Mouse (Mus musculus) left cerebral cortex, postnatal 4 days (tissue): Measurements from ENCODE around the gene A030003K21Rik. TPM values are rescaled to one million over a fixed set of nuclear protein-coding genes. Genes with fewer than 3 reads are reported as not detected.
"Not testable (repeated sequence)": the region's sequence is repeated elsewhere in the genome, so short reads cannot be mapped to it uniquely, and the experiment has no call there.

ENCODE experiments used
- DNase-seq: peaks from one replicate; pipeline ENCODE4 v3.0.0-alpha.2; 2022
- intact Hi-C: fragments of 180-260 bp; cut with DNase I; formaldehyde crosslinking; loops from one replicate; pipeline ENCODE4 v1.15.1; 2025
- total RNA-seq, 2 experiments: library from RNA; stranded (reverse); gene quantifications; 2 replicates each; pipeline ENCODE4 v1.2.3; 2021

The A030003K21Rik gene
- total RNA-seq, result not detected

- DNase-seq, intact Hi-C loops: not testable (repeated sequence)
These were observed at the start of gene A030003K21Rik for GRCm38 (mm10) chr1:82943295-82943694. Gene A030003K21Rik (minus strand): TSS chr1:82943388.

DNA sequence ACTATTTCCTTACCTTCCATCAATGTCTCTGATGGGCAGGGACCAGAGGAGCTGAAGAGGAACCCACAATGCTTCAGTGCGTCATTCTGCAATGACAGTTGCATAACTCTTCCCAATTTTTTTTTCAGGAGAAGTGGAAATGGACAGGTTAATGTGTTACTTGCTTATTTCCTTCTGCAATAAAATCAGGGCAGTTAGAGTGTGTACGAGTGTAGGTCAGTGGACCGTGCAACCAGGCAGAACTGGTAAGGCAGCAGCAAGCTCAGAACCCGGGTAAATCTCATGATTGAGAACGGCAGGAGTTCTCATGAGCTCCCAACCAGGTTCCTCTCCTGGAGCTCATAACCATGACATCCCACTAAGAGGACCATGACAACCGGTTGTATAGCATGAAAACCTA is 48.9 kb upstream of the A030003K21Rik start:
- no peak for DNase-seq
- intact Hi-C loops, result no loop called here

DNA sequence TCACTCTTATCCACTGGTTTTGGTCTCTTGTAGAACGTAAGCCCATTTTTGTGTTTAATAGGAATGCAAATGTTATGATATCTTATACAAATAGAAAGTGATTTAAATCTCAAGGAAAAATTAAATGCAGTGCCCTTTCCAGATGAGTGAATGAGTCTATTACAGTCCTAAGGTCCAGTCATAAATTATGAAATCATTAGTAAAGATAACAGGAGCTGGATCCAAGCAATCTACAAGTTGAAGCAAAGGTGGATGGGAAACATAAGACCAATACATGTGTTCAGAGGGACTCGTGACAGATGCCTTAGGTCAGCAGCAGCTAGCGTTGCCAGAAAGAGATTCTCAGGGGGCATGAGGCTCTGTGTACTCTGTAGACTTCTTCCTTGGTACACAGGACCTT is 48.4 kb upstream of the A030003K21Rik start:
- intact Hi-C loops, result no loop called here
- DNase-seq, result no peak

- intact Hi-C loops, result no loop called here
These were observed 47.9 kb upstream of the A030003K21Rik start for GRCm38 (mm10) chr1:82991062-82991461.

GRCm38 (mm10) chr1:82987530-82988198 is 44.5 kb upstream of the A030003K21Rik start:
- DNase-seq, result no peak
- intact Hi-C loops, result loop anchor here (5.0 kb wide), 1 partner anchor 200 kb away; no protein-coding TSS in a partner anchor

More at GRCm38 (mm10) chr1:82991062-82991461, 47.9 kb upstream of the A030003K21Rik start:
- no peak for DNase-seq

GRCm38 (mm10) chr1:82986738-82987137 is 43.5 kb upstream of the A030003K21Rik start:
- no peak for DNase-seq
- intact Hi-C loops, result loop anchor here (5.0 kb wide), 1 partner anchor 199 kb away; no protein-coding TSS in a partner anchor

- no peak for DNase-seq
- intact Hi-C loops, result loop anchor here (5.0 kb wide), 2 partner anchors 131 to 181 kb away; no protein-coding TSS in a partner anchor
These were observed 34.7 kb upstream of the A030003K21Rik start for GRCm38 (mm10) chr1:82977840-82978239.

DNA sequence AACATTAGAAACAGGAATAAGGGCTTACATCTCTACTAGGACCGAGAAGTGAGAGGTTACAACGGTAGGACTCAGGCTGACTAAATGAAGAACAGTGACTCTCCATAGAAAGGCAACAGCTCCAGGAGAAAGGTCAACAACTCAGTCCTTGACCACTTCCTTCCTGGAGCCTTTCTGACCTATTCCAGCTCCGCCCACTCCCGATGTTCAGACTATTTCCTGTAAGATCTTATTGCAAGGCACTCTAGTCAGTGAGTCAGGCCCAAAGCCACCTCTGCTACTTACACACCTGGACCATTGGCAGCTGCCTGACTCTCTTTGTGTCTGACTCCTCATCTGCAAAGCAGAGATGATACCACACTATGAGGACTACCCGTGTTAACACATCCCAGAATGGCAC is 32.6 kb upstream of the A030003K21Rik start:
- no peak for DNase-seq
- intact Hi-C loops, result loop anchor here (5.0 kb wide), 2 partner anchors 128 to 178 kb away; no protein-coding TSS in a partner anchor

- intact Hi-C loops, result no loop called here
- DNase-seq, result no peak
These were observed 31.2 kb upstream of the A030003K21Rik start for GRCm38 (mm10) chr1:82974342-82974741.

GRCm38 (mm10) chr1:82973901-82974300 is 30.7 kb upstream of the A030003K21Rik start:
- intact Hi-C loops, result no loop called here
- no peak for DNase-seq

DNA sequence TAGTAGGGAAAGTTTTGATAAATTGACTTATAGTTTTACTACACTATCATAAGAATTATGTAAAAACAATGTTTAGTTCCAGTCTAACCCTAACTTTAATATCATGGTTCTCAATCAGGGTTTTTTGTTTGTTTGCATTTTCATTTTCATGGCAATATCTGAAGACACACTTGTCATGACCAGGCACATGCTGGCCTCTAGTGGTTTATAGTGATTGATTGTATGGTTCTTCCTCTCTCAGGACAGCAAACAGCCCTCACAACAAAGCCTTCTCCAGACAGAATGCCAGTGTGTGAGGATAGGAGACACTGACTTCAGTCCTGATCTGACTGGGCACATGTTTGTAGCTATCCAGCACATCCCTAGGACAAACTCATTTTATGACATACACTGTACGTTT is 30.1 kb upstream of the A030003K21Rik start:
- intact Hi-C loops, result no loop called here
- DNase-seq, result no peak

- DNase-seq, result no peak
- intact Hi-C loops, result no loop called here
These were observed 28.9 kb upstream of the A030003K21Rik start for GRCm38 (mm10) chr1:82972046-82972445.

DNA sequence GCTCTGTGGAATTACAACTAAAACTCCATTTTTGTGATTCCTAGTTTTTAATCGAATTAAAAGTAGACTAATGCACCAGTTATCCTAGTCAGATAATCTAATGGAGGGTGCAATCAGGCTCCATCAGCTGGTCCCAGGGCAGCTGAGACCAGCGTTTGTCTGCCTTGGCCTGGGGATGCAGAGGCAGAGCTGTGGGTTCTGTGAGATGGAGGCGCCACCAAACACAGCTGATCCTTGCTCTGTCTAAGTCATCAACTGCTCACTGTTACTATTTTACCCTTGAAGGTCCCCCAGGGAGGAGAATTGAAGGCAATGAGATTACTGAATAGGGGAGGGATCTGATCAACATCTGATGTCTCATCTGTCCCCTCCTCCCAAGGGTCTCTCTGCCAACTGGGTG is 23.2 kb upstream of the A030003K21Rik start:
- intact Hi-C loops, result no loop called here
- DNase-seq, result no peak

- no peak for DNase-seq
- intact Hi-C loops, result no loop called here
These were observed 16.7 kb upstream of the A030003K21Rik start, which contains the start of gene Gm47955 for GRCm38 (mm10) chr1:82959870-82960385. Gene Gm47955 (plus strand): TSS chr1:82960286.

DNA sequence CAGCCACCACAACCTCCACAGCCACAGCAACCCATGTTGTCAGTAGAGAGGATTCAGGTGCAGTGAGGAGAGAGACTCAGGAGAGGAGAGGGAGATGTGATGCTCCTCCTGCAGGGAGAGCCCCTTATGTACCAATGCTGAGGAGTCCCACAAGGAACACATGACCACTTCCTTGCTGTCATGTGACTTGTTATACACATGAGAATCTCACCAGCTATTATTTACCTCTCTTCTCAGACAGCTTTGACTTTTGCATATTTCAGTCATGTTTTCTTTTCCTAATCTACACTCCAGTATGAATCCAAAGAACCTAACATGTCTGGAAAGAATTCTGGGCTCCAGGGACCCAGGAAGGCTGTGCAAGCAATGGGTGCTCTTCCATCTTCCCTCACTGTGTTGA is 12.7 kb upstream of the A030003K21Rik start, which contains the start of gene Gm7544:
Gene Gm7544, minus strand, starts transcription at position 101 of the 400 bp plus-strand sequence.
- intact Hi-C loops, DNase-seq: not testable (repeated sequence)

- DNase-seq, result no peak
- intact Hi-C loops, result no loop called here
These were observed 5.4 kb upstream of the A030003K21Rik start for GRCm38 (mm10) chr1:82948601-82949000.

DNA sequence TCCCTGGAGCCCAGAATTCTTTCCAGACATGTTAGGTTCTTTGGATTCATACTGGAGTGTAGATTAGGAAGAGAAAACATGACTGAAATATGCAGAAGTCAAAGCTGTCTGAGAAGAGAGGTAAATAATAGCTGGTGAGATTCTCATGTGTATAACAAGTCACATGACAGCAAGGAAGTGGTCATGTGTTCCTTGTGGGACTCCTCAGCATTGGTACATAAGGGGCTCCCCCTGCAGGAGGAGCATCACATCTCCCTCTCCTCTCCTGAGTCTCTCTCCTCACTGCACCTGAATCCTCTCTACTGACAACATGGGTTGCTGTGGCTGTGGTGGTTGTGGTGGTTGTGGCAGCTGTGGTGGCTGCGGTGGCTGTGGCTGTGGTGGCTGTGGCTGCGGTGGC is 2.8 kb upstream of the A030003K21Rik start:
- DNase-seq, intact Hi-C loops: not testable (repeated sequence)

- DNase-seq, intact Hi-C loops: not testable (repeated sequence)
These were observed 683 bp downstream of the A030003K21Rik start for GRCm38 (mm10) chr1:82942505-82942904.

DNA sequence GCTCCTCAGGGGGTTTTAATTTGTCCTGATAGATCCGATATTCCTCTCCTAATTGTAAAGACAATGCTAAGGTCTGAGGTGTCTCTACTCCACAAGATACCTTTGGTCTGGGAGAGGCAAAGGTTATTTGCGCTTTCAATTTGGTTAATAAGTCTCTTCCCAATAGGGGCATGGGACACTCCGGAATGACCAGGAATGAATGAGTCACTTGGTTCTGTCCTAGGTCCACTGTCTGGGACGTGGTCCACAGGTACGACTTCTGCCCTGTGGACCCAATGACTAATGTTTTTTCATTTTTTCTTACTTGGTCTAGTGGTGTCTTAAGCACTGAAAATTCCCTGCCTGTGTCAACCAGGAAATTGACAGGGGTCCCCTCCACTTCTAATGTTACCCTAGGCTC is 4.5 kb downstream of the A030003K21Rik start:
- no peak for DNase-seq
- intact Hi-C loops, result no loop called here

DNA sequence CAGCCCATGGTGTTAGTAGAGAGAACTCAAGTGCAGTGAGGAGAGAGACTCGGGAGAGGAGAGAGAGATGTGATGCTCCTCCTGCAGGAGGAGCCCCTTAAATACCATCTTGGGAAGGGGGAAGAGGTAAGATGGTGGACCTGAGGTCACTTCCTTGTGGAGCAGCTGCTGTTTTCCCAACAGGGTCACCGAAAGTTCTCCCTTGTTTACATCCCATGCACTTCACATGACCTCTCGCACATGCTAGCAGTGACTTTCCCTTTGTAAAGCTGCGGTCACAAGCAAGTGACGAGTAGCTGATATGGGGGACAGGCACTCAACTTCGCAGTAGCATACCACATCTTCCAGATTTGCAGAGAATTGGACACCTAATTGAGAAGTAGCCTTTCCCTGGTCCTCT is 11.9 kb downstream of the A030003K21Rik start, which contains the start of gene Gm6217:
Gene Gm6217, minus strand, starts transcription at position 74 of the 400 bp plus-strand sequence.
- intact Hi-C loops, DNase-seq: not testable (repeated sequence)

GRCm38 (mm10) chr1:82930558-82930957 is 12.6 kb downstream of the A030003K21Rik start:
- intact Hi-C loops, DNase-seq: not testable (repeated sequence)

- no peak for DNase-seq
- intact Hi-C loops, result no loop called here
These were observed 18.5 kb downstream of the A030003K21Rik start, which contains the start of gene A030014E15Rik for GRCm38 (mm10) chr1:82924650-82925049. Gene A030014E15Rik (plus strand): TSS chr1:82924917.
